Mouse (Mus musculus): ENCODE results near the gene Stard13.

The Stard13 gene

DNA sequence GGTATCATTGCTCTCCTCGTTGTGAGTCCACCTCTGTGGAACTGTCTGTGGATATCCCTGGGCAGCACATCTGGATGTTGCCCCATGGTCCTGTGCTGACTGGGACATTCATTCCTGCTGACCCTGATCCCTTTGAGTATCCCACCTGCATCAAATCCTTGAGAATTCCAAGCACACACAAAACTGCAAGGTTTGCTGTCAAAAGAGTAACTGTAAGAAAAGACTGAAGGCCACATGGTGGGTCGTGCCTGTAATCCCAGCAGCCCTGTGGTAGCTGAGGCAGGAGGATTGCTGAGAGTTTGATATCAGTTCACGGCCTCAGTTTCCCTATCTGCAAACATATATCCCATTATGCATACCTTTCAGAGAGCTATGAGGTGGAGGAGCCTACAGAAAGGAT is 126.8 kb downstream of the Stard13 start:
- no peak for DNase-seq (ENCODE audit: low read depth, low spot score)

DNA sequence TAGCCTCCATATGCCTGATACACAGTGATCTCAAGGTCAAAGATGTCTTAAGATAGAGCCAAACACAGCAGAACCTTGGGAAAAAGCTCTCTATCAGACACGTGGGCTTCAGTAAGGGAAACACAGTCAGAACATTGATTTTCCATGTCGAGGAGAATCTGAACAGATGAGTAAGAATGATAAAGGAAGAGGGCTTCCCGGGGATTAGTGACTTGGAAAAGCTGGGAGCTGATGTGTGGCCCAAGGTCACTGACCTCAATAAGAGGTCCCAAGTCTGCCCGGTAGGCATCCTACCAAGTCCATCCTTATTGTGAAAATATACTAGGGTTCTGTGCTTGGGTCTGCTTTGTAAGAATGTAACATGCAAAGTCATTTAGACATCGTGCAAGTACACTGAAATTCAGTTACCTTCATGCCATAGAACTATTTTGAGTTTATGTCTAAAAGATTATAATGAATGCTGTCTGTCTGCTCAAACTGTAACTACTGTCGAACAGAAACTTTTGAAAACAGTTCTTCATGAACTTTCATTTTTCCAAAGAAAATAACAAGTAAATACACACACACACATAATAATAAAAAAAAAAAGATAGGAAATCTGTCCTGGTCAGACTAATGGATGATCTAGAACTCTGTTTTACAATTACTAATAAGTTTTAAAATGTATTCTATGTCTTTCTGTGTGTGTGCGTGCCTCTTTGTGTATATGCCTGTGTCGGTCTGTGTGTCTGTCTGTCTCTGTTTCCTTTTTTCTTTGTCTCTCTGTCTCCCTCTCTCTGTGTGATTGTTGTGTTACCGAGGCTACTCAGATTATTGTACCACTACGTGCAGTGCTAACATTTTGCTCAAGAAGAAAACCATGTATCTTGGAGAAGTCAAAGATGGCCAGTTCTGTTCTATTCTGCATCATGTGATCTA is 128.3 kb downstream of the Stard13 start:
- no peak for DNase-seq (ENCODE audit: low read depth, low spot score)

DNA sequence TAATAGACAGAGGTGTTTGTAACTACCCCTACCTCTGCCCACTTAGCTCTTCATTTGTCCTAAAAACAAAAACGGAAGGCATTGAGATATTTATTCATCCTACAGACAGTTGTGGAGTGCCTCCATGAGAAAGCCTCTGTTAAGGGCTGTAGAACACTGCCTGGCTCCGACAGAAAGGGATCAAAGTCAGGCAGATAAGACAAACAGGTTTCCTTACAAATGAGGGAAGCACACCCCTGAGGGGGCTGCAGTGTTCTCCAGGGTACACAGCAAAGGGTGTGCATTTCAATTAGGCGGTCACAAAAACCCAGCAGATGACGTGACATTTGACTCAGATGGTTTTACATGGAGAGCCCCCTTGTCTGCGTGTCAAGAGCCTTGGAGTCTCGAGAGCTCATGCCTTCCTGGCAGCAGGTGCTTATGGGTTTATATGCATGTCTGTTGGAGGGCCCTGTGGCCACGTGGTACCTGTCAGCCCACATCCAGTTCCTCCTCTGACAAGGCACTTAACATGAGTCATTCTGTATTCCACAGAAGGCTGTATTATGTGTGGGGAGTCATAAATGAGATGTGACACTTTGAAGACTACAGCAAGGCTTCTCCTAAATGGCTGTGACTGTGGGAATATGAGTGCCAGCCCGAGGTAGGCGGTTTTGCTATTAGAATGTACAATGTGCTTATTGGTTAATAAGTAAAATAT is 129.1 kb downstream of the Stard13 start:
- DNase-seq (ENCODE audit: low read depth, low spot score), result no peak

- DNase-seq (ENCODE audit: low read depth, low spot score), result no peak
Measured at GRCm38 (mm10) chr5:151103284-151103683, 130.4 kb downstream of the Stard13 start.

DNA sequence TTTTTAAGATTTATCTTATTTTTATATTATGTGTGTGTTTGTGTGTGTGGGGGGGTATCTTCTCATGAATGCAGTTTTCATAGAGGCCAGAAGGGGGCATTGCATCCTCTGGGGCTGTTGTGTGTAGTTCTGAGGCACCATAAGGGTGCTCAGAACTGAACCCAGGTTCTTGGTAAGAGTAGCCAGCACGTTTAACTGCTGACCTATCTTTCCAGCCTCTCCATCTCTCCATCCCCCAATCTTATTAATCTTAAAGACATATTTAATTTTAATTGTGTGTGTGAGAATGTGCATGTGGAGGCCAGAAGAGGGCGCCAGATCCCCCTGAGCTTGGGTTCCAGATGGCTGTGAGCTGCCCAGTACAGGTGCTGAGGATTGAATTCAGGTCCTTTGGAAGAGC is 131.4 kb downstream of the Stard13 start:
- DNase-seq (ENCODE audit: low read depth, low spot score), result no peak

DNA sequence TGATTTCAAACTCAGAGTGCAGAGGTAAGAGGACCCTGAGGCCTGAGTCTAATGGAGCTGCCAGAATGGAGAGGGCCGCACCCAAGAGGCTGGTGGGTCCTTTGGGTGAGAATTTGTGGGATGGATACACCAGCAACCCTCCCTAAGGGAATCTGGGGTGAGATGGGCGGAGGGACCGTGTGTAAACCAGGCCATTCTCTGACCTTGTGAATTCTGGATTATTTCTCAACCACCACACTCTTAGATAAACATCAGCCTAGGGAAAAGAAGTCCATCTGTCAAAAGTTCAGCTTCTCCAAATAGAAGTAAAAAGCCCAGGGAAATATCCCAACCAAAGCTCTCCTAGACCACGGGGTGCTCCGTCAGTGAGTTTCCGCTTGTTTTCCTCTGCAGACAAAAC is 137.6 kb downstream of the Stard13 start:
- DNase-seq (ENCODE audit: low read depth, low spot score), result no peak

- no peak for DNase-seq (ENCODE audit: low read depth, low spot score)
Measured at GRCm38 (mm10) chr5:151092886-151093665, 140.6 kb downstream of the Stard13 start.

DNA sequence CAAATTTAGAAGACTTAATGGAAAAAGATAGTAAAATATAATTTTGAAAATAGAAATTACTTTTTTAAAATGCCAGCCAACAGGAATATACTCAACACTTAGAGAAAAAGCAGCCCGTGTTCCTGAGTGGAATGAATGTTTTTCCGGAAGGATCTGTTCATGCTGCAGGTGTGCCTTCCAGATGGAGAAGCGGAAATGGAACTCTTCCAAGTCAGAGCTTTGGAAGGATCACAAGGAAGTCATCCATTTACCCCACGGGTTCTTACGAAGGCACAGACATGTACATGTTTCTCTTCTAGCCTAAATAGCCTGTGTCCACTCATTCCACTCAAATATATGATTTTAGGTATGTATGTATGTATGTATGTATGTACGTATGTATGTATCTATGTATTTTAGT is 142.6 kb downstream of the Stard13 start:
- no peak for DNase-seq (ENCODE audit: low read depth, low spot score)

DNA sequence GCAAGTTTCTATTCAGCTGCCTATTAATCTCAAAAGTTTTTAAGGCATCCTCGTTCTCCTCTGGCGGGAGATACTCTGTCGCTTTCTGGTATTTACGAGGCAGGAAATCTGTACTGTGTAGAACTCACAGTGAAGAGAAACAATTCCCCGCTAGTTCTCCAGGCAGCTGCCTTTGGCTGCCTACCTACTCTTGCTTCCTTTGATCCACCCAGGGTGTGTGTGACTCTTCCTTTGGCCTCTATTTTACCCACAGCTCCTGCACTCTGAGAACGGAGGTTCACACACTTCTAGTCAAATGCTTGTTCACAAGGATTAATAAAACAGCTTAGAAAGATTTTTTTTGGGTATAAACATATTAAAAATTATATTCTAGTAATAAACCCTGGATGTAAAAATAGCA is 144.4 kb downstream of the Stard13 start:
- no peak for DNase-seq (ENCODE audit: low read depth, low spot score)

GRCm38 (mm10) chr5:151086425-151087202 is 147.0 kb downstream of the Stard13 start:
- DNase-seq (ENCODE audit: low read depth, low spot score), result no peak

DNA sequence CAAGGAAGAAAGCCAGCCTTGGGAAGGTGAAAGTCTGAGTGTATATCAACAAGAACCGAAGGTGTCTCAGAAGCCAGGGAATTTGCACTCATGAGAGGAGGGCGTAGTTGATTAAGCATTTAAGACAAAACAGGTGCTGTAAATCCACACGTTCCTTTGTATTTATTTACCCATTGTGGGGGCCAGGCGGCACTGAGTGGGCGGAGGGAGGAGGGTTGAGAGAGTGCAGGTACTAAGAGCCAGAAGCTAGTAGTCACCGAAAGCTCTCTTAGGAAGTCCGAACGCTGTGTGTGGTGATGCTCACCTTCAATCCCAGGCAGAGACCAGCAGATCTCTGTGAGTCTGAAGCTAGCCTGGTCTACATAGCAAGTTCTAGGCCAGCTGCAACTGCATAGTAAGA is 147.9 kb downstream of the Stard13 start:
- no peak for DNase-seq (ENCODE audit: low read depth, low spot score)

DNA sequence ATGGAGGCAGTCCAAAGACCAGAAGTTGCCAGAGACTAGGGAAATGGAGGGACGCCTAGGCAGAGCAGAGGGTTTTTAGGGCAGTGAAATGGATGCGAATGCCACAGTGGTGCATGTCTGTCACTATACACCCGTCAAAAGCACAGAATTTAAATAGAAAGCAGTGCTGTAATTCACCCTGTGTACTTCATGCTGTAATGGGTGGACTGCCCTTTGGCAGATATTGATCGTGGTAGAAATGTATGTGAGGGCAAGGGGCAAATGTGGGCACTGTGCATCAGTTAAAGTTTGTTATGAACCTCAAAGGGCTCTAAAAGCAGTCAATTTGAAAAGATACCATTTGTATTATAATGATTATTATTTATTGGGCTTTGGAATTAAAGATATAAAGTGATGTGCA is 153.4 kb downstream of the Stard13 start:
- no peak for DNase-seq (ENCODE audit: low read depth, low spot score)

DNA sequence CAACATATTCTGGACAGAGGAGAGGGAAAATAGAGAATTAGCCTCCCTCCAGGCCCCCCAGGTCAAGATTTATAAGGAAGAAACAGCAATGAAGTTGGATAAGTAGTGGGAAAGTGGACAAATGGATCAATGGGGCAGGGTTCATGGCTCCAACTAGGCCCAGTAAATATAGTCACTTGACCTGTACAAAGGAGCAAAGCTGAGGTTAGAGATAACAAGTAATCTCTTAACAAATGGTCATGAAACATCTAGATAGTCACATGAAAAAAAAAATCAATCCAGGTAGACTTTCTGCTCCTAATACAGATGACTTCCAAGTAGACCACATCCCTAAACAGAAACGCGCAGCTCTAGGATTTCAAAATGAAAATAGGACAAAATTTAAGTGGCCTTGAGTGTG is 155.7 kb downstream of the Stard13 start:
- DNase-seq (ENCODE audit: low read depth, low spot score), result no peak

GRCm38 (mm10) chr5:151076917-151077316 is 156.7 kb downstream of the Stard13 start:
- DNase-seq (ENCODE audit: low read depth, low spot score), result no peak

- DNase-seq (ENCODE audit: low read depth, low spot score), result no peak
Measured at GRCm38 (mm10) chr5:151074282-151074681, 159.4 kb downstream of the Stard13 start.

DNA sequence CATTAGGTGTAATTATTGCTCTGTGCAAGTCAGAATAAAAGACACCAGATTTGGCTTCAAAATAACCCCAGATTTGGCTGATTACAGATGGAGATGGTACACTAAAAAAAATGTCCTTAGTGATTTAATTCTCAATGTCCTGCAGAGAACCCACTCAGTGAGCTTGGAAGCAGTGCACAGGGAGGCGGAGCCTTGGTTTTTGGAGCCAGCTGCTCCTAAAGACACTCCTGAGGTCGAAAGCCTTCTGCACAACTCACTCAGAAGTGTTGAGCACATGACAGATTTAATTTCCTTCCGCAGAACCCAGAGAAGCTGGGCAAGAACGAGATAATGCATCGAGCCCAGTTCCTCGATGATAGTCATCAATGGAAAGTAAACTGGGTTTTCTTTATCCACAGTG is 162.2 kb downstream of the Stard13 start:
- DNase-seq (ENCODE audit: low read depth, low spot score), result no peak

DNA sequence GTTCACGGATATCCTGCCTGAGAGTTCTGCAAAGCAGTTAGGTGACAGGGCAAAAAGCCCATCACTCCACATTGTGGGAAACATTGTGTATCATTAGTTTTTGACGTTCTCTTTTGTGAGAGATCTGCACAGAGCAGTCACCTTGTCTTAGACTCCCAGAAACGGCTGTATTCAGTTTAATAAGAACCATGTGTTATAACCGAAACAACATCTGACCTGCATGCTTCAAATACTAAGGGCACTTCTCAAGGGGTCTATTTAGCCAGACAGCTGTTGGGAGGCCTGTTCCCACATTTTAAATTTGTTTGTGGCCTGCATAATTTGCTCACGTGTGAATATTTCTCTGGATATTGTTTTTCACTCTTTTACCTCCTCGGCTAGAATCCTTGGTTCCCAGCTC is 162.7 kb downstream of the Stard13 start:
- no peak for DNase-seq (ENCODE audit: low read depth, low spot score)

- no peak for DNase-seq (ENCODE audit: low read depth, low spot score)
Measured at GRCm38 (mm10) chr5:151069569-151069968, 164.1 kb downstream of the Stard13 start.

DNA sequence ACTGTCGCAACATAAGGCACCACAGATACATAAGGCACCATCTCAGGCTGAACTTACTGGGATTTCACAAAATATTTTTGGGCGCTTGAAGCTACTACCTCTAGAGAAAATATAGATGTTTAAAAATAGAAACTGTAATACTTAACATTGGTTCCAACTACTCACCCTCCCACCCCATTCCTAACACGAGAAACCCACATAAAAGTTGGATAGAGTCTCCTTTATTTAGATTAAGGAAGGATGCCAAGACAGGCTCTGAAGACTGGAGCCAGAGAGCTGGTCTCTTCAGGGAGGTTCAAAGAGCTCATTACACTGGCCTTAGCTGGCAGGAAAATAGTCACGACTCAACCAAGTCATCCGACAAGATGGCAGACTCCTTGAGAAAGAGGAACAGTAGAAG is 167.6 kb downstream of the Stard13 start:
- no peak for DNase-seq (ENCODE audit: low read depth, low spot score)

DNA sequence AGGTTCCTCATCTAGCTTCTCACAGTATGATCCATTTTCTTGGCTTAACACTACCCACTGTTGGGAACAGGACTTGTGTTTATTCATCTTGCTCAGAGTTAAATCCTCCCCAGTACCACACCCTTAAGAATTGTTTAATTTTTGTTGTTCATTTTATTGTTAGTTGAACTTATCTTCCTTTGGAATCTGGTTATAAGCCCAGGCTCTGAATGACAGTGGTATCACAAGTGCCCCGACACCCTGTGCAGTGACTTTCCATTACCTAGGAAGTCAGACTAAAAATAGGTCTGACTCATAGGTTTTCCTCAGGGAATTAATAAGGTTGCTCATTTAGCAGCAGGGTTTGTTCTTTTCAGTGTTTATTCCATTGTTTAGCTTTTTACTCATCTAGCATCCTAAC is 168.4 kb downstream of the Stard13 start:
- no peak for DNase-seq (ENCODE audit: low read depth, low spot score)

DNA sequence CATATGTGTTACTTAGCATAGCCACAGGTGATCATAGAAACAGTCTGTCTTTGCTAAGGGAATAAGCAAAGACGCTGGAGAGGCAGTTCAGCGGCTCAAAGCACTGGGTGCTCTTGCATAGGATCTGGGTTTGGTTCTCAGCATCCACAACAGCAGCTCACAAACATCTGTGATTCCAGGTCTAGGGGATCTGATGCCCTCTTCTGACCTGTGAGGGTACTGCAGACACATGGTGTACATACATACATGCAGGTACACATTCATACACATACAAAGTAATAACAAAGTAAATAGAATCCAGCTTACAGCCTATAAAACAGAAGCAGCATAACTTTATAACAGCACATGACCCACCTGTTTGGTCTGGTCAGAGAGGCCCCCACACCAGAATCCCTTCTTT is 171.7 kb downstream of the Stard13 start:
- DNase-seq (ENCODE audit: low read depth, low spot score), result no peak
